Mouse (Mus musculus): ENCODE results near the gene Vmn1r5.
"Not testable (repeated sequence)": the region's sequence is repeated elsewhere in the genome, so short reads cannot be mapped to it uniquely, and the experiment has no call there.

Vmn1r5 gene

GRCm38 (mm10) chr6:56969973-56970372 lies at the start of gene Vmn1r5:
Gene Vmn1r5, plus strand, starts transcription at chr6:56970273.
- no peak for DNase-seq (ENCODE audit: low read depth, low spot score)

- DNase-seq (ENCODE audit: low read depth, low spot score) = no peak
These were observed 46.7 kb upstream of the Vmn1r5 start for GRCm38 (mm10) chr6:56923331-56923725.

GRCm38 (mm10) chr6:56923726-56924707 lies 46.1 kb upstream of the Vmn1r5 start, which contains the start of the genes Nt5c3 and Vmn1r4:
Gene Nt5c3, minus strand, starts transcription at chr6:56923932.
Gene Vmn1r4, plus strand, starts transcription at chr6:56924015.
- DNase-seq (ENCODE audit: low read depth, low spot score) = peak; percentile 92

- no peak for DNase-seq (ENCODE audit: low read depth, low spot score)
These were observed 38.2 kb upstream of the Vmn1r5 start for GRCm38 (mm10) chr6:56931648-56932415.

GRCm38 (mm10) chr6:56932464-56932863 lies 37.6 kb upstream of the Vmn1r5 start:
- DNase-seq (ENCODE audit: low read depth, low spot score) = no peak

- DNase-seq (ENCODE audit: low read depth, low spot score) = no peak
These were observed 35.7 kb upstream of the Vmn1r5 start for GRCm38 (mm10) chr6:56934366-56934765.

- no peak for DNase-seq (ENCODE audit: low read depth, low spot score)
These were observed 13.6 kb upstream of the Vmn1r5 start for GRCm38 (mm10) chr6:56956436-56956835.

- DNase-seq (ENCODE audit: low read depth, low spot score) = no peak
These were observed 26.9 kb downstream of the Vmn1r5 start, which contains the start of gene Vmn1r6 for GRCm38 (mm10) chr6:56996943-56997342. Gene Vmn1r6, plus strand, starts transcription at chr6:56997243.

GRCm38 (mm10) chr6:57025224-57025623 lies 55.2 kb downstream of the Vmn1r5 start, which contains the start of gene Vmn1r7:
Gene Vmn1r7, minus strand, starts transcription at chr6:57025324.
- not testable (repeated sequence) for DNase-seq (ENCODE audit: low read depth, low spot score)

GRCm38 (mm10) chr6:57031984-57032383 lies 61.9 kb downstream of the Vmn1r5 start, which contains the start of gene Vmn1r8:
Gene Vmn1r8, plus strand, starts transcription at chr6:57032284.
- no peak for DNase-seq (ENCODE audit: low read depth, low spot score)

- no peak for DNase-seq (ENCODE audit: low read depth, low spot score)
These were observed 64.6 kb downstream of the Vmn1r5 start for GRCm38 (mm10) chr6:57034674-57035073.
